Mouse (Mus musculus) left cerebral cortex, postnatal 14 days (tissue): ENCODE measurements at regions not wholly inside any gene's neighbourhood (a gene's known extent, or its start where the extent isn't known, plus 50 kb on each side); places are given as distances from the start of the nearest gene placed in this dataset.
"Not testable (repeated sequence)": the region's sequence is repeated elsewhere in the genome, so short reads cannot be mapped to it uniquely, and the experiment has no call there.

Experiments
- DNase-seq, 2 experiments: peaks; one replicate each; pipeline ENCODE4 v3.0.0; 2021 to 2022; ENCODE audit warnings: low spot score in 2 of 2, mixed read lengths in 1 of 2
- intact Hi-C: fragments of 180-260 bp; cut with DNase I; formaldehyde crosslinking; loops from one replicate; pipeline ENCODE4 v1.15.1; 2025

DNA sequence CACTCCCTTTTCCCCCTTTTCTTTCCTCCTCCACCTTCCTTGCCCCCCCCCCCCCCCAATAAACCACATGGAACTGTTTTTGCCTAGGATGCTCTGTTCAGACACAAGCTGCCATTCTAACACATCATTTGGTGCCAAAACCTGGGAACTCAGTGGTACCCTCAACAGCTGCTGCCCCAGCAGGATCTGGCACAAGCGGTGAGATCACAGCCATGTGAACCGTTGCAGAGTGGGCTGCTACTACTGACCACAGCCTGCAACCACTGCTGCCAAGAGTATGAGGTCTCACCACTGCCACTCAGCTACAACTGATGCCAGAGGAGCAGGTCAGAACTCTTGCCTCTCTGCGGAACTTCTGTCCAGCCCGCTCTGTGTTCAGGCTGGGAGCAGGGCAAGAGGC, 206.2 kb downstream of the Pcsk1 start:
- no peak for DNase-seq
- intact Hi-C loops, result no loop called here

DNA sequence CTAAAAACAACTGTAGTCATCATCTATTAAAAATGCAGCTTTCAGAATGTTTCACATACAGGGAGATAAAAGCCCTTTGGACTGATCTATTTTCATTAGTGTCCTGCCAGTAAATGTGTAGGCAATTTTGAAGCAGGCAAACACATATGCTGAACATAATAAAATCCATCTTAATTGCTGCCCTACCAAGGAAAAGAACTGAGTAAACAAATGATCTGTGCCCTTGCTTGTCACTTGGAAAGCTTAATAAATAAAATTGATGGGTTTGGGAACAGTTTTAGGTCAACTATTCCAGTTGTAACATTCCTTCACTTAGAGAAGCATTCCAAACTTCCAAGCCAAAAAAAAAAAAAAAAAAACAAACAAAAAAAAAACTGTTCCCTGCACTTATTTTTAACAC, 230.2 kb downstream of the Pcsk1 start:
- DNase-seq, result no peak
- intact Hi-C loops, result no loop called here

DNA sequence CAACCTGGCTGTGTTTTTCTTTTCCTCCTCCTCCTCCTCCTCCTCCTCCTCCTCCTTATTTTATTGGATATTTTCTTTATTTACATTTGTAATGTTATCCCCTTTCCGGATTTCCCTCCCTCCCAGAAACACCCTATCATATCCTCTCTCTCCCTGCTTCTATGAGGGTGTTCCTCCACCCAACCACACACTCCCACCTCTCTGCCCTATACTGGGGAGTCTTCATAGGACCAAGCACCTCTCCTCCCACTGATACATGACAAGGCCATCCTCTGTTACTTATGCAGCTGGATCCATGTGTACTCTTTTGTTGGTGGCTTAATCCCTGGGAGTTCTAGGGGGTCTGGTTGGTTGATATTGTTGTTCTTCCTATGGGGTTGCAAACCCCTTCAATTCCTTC, 230.6 kb downstream of the Pcsk1 start:
- intact Hi-C loops, result no loop called here

DNA sequence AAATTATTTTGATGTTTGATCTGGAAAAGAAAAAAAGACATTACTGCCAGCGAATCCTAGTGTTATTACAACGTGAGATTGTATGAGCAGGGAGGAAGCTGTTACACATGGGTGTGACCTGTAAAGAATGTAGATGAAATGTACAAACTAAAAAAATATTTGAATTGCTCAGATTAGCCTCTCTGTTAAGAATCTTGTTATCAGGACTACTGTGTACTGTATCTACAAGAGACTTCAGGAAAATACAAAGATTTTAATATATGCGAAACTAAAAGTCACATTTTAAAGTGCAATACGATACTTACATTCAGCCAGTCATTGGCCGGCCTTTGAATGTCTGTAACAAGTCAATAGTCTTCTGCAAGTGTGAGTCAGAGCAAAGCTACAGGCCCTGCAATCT, 247.4 kb downstream of the Pcsk1 start:
- intact Hi-C loops, result no loop called here
- DNase-seq, result no peak

More for the DNA sequence above, 230.6 kb downstream of the Pcsk1 start:
- DNase-seq, result no peak

DNA sequence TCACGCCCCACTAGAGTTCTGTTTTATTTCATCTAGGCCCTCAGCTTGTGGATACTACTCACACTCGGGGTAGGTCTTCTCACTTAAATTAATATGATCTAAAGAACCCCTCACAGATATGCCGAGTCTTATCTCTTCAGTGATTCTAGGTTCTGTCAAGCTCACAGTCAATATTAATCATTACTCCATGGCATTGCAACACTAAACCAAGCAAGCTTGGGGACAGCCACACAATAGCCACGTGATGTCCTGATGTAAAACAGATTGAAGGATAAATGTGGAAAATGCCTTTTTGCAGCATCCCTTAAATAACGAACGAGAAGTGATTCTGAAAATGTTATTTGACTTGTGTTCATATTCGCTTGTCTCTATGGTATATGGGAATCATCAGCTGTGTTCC, 253.8 kb downstream of the Pcsk1 start:
- DNase-seq, result no peak
- intact Hi-C loops, result no loop called here

DNA sequence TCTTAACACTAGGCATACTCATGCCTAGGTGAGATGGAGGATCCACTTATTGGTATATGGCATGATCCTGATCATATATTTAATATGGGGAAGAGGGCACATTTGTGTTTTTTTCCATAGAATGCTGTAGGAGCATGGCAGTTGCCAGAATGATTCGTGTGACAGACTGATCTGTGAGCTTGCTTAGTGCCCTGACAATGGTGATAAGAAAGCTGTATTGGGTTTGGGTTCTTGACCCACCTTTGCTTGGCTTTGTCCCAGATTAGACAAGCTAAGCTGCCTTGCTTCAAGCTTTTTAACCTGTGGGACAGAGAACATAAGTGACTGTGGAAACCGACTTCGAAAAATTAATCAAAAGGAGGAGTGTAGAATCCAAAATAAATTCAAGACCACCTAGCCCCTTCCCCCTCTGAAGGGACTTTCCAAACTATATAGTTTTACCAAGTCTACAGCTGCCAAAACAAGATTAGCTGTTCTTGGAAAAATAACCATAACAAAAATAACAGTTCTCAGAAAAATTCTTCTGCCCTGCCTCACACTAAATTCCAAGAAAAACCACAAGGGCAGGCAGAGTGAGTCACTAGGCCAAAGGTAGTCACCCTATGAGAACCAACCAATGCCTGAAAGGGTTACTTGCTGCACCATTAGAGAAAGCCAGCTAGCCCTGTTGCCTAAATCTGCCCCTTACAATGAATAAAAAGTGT, 277.2 kb downstream of the Pcsk1 start:
- no peak for DNase-seq
- intact Hi-C loops, result no loop called here

DNA sequence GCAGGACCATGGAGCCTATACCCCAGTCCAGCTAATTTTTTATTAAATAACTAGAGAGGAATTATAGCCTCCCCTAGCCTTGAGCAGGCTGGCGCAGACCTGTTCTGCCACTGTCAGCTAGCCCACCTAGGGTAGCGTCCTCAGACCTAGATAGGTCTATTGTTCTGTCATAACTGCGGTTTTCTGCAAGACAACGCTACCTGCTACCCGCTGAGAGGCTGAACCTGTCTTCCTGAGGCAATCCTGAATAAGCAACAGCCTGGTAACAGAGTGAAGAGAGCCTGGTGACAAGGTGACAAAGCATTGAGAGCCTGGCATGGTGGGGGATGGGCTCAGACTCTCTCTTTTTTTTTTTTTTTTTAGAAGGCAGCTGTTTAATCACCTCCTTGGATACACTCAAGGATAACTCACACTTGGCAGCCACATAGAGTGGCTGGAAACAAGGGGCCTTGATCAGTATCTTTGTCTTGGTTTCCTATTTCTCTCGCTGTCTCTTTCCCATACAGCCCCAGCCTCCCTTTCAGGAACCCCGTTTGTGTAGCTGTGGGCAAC, 278.7 kb downstream of the Pcsk1 start:
- intact Hi-C loops, result no loop called here
- DNase-seq, result no peak

DNA sequence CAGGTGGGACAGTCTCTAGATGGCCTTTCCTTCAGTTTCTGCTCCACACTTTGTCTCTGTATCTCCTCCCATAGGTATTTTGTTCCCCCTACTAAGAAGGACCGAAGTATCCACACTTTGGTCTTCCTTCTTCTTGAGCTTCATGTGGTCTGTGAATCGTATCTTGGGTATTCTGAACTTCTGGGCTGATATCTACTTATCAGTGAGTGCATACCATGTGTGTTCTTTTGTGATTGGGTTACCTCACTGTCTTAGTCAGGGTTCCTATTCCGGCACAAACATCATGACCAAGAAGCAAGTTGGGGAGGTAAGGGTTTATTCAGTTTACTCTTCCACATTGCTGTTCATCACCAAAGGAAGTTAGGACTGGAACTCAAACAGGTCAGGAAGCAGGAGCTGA, 287.5 kb downstream of the Pcsk1 start:
- DNase-seq, intact Hi-C loops: not testable (repeated sequence)

DNA sequence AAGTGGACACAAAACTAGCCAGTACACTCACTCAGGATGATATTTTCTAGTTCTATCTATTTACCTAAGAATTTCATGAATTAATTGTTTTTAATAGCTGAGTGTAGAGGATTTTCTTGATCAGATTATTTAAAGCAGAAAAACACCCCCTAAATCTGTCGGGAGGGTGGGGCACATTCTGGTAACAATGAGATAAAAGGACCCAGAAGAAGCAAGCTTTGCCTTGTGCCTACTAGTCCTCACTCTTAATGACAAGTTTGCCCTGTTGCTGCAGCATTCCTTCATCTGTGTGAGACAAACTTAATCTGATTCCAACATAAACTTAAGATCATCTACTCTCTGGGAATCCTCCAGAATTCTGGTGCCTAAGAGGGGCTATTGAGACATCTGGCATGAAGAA, 288.1 kb downstream of the Pcsk1 start:
- intact Hi-C loops, result no loop called here
- DNase-seq, result no peak

DNA sequence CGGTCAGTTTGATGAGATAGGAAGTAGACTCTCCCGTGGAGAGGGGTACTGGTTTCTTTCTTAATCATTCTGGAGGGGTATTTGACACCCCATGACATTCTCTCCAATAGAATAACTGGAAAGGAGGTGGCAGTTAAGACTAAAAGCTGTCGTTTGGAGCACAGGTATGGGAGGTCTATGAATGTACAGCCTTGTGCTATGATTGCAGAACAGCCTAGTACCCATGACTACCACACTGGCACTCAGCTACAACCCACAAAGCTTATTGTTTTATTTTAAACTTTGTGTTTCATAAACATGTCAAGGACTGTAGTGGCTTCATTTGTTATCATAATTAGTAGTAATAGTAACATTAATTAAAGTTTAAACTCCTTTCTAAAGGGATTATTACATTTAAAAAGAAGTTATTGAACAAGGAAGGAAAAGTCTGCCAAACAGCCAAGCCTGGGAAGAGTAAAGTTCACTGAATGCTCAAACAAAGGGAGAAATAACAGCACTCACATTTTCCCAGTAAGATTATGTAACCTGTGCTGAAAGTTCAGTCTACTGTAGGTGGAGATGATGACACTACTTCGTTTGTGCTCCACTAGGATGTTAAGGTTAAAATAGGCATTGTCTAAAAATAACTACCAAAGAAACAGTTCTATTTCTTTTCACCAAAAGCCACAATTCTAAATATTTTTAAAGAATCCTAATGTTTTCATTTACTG, 295.2 kb downstream of the Pcsk1 start:
- DNase-seq, result no peak
- intact Hi-C loops, result no loop called here

DNA sequence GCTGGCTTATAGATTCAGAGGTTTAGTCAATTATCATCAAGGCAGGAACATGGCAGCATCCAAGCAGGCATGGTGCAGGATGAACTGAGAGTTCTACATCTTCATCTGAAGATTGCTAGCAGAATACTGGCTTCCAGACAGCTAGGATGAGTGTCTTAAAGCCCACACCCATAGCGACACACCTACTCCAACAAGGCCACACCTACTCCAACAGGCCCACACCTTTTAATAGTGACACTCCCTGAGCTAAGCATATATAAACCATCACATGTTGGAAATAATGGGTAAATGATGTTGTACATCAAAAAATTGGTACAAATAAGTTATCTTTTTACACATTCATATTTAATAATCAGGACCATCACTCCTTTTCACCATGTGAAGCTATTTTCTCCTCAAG, 299.6 kb downstream of the Pcsk1 start:
- no peak for DNase-seq
- intact Hi-C loops, result no loop called here

DNA sequence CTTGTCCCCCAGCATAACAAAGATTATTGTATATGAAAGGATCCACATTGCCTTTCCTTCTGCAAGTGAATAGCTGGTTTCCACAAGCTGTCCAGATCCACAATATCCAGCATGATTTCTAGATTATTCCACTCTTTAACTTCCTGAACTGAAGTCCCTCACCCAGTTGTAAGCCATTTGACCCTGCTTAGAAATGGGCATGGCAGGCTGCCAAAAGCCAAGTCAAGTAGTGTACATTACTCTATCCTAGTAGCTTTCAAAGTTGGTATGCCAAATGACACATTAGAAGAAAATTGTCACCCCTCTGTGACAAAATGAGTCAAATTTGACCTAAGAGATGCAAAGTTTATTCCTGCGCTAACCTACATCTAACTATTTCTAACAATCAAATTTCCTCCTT, 300.6 kb downstream of the Pcsk1 start:
- intact Hi-C loops, result no loop called here
- no peak for DNase-seq

DNA sequence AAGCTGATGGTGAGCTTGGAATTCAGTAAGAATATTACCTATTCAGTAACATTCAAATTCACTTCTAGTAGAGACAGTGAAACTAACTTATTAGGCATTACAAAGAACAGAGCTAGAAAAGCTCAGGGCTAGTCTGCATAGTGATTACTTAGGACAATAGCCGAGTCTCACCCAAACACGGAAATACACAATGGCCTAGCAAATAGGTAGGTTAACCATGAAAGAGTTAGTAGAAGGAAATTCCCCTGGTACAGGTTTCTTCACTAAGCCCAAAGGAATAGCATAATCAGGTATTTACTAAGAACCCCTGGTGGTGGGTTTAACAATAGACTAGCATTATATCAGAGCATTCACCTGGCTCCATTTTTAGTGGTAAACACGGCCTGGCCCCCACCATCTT, 306.7 kb upstream of the Ell2 start:
- DNase-seq, intact Hi-C loops: not testable (repeated sequence)

DNA sequence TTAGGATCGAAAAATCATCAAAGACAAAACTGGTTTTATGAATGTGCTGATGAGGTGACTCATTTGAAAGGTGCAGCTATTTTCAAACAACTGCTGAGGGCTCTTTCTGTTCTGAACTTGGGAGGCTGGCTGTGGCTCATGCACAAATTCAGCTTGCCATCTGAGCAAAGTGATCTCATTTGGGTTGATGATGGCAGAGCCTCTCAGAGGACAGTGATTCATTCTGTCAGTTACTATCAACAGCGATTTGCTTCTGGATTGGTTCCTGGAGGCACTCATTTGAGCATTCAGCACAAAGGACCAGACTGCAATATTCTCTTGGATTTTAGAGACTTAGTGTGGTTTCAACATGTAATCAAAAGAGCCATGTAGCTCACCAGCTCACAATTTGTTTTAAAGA, 285.8 kb upstream of the Ell2 start:
- DNase-seq, result peak; percentile 2 to 19
- intact Hi-C loops, result no loop called here

DNA sequence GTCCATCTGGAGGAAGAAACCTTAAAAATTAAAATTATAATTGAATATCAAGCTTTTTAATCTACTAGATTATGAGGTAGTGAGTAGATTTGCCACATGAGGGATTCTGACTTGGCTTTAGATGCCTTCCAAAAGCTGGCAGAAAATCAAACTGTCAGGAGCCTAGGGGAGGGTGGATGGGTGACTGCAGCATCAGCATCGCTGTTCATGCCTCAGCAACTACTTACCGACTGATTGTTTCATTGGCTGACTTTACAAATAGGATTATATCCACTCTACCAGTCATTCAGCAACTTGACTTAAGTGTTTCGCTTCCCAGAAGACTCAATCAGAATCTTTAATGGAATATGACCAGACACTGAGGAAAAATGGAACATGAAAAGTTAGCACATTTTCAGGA, 279.6 kb upstream of the Ell2 start:
- no peak for DNase-seq
- intact Hi-C loops, result no loop called here

DNA sequence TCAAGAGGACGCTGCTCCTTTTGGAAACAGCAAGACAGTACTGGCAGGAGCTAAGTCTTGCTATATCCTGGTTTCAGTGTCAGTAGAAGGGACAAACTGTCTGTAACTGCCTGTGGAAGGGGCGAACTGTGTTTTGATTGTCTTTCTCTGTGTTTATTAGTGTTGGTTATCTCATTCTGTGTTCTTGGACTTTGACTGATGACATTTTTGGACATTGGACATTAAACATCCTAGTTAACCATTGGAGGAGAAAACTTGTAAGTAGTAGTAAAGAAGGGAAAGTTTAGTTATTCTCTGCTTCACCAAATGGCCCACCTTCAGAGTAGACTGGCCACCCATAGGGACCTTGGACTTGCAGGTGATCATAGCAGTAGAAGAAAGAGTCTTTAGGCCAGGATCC, 267.4 kb upstream of the Ell2 start:
- intact Hi-C loops, result no loop called here
- DNase-seq, result no peak

DNA sequence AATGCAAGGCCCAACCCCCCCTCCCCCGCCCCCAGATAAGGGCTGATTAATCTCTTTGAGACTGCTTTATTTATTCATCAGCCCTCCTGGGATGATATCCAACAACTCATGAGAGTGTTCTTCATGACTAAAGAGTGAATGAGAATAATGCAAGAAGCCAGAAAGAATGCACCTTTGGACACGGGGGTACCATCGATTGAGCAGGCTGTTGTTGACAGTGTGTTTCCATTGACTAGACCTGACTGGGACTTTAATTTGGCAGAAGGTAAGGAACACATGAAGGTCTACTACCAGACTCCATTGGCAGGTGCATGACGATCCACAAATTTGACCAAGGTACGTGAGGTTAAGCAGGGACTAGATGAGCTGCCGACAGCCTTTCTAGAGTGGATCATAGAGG, 266.5 kb upstream of the Ell2 start:
- intact Hi-C loops, result no loop called here
- DNase-seq, result no peak

DNA sequence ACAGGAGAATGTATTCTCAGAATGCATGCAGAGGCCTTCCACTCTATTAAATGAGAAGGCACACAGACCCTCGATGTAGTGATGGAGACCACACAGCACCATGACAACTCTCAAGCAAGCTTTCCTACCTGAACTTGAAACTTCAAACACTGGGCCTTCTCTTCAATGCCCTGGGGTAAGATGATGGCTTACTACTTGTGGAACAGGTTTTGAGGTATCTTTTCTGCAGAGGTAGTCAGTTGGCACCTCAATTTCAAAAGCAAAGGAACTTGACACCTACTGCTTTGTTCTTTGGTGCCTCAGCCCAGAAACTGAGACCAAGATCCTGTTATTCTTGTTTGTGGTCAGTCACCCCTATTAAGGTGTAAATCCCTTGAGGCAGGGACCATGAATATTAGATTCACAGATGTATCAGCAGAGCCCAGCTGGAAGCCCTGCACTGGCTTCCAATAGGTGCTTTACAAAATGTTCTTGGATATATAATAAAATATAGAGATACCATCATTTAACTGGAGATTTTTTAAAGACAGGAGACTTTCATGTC, 246.2 kb upstream of the Ell2 start:
- intact Hi-C loops, result no loop called here
- DNase-seq, result no peak

DNA sequence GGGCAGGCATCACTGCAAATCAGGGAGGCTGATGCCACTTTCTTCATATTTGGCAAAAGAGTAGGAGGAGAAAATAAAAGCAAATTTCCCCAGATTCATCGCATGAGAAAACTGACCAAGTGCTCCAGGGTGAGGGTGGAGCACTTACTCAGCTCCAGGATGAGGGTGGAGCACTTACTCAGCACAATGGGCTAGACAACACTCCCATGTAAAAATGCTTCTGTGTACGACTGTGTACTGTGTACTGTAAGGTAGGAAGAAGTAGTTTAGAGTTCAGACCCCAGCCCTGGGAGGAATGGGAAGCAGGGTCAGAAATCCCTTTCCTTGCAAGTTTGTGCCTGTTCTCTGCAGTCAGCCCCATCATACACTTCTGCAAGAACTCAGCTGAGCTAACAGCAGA, 245.3 kb upstream of the Ell2 start:
- no peak for DNase-seq
- intact Hi-C loops, result no loop called here

DNA sequence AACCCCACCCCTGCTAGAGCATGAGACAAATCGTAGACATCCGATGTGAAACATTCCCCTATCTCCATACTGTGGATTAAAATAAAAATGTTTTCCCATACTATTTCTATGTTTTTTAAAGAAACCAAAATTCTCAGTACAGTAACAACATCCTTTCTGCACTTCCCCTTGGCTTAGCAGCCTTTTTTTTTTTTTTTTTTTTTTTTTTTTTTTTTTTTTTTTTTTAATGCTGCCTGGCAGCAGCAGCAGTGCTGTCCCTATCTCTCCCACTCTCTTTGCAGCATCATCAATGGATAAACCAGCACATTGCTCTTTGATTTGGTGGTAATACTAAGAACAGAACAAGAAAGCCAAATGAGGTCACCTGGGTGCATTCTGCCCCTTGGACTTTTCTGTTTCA, 239.3 kb upstream of the Ell2 start:
- no peak for DNase-seq
- intact Hi-C loops, result no loop called here
